Mouse (Mus musculus) liver, embryonic 14.5 days (tissue): Measurements from ENCODE around the gene Strn4. TPM values are rescaled to one million over a fixed set of nuclear protein-coding genes. Genes with fewer than 3 reads are reported as not detected.

Experiments used
- ATAC-seq: fragments of 200-750 bp; cut with Nextera tagmentation; 2 replicates; pipeline ENCODE4 v1.8.0; 2017; ENCODE audit warnings: moderate number of reproducible peaks, mild to moderate bottlenecking, moderate library complexity; ENCODE audit not compliant: insufficient read depth
- DNase-seq, 3 experiments: peaks; one replicate each; pipeline ENCODE4 v3.0.0-alpha.2; 2012 to 2013; ENCODE audit warnings: low read depth in 3 of 3, low spot score in 3 of 3
- H3K27ac ChIP-seq: fragments of 300-500 bp; sonication (generic); 2 replicates; pipeline ENCODE4 v1.5.1; 2014; ENCODE audit warnings: moderate library complexity, mild to moderate bottlenecking, control low read depth, inconsistent platforms
- H3K27me3 ChIP-seq: fragments of 300-500 bp; sonication (generic); 2 replicates; pipeline ENCODE4 v1.6.1; 2014; ENCODE audit warnings: mild to moderate bottlenecking, low read length, moderate library complexity; ENCODE audit not compliant: control insufficient read depth, insufficient read depth
- H3K36me3 ChIP-seq: fragments of 300-500 bp; sonication (generic); replicated peaks from 2 replicates; pipeline ENCODE4 v1.6.1; 2014; ENCODE audit warnings: low read depth; ENCODE audit not compliant: control insufficient read depth, insufficient read depth
- H3K4me1 ChIP-seq, 2 experiments: fragments of 200-500 bp in 1 of 2; fragments of 300-500 bp in 1 of 2; sonication (generic) in 1 of 2; replicated peaks; 2 replicates each; pipeline ENCODE4 v1.6.1; 2012 to 2014; ENCODE audit warnings: antibody characterized with exemption in 1 of 2, inconsistent platforms in 1 of 2, low read length in 1 of 2; ENCODE audit not compliant: control insufficient read depth in 2 of 2, insufficient read depth in 2 of 2
- H3K4me2 ChIP-seq: fragments of 300-500 bp; sonication (generic); 2 replicates; pipeline ENCODE4 v1.6.1; 2014; ENCODE audit warnings: low read depth, mild to moderate bottlenecking, control low read depth, moderate library complexity
- H3K4me3 ChIP-seq, 2 experiments: fragments of 200-500 bp in 1 of 2; fragments of 300-500 bp in 1 of 2; sonication (generic) in 1 of 2; 2 replicates each; pipeline ENCODE4 v1.5.1; 2012 to 2014; ENCODE audit warnings: low read depth in 2 of 2, low read length in 2 of 2, mild to moderate bottlenecking in 2 of 2, control low read depth in 1 of 2, inconsistent platforms in 1 of 2, moderate library complexity in 1 of 2; ENCODE audit not compliant: insufficient read depth in 1 of 2
- H3K9ac ChIP-seq: fragments of 300-500 bp; sonication (generic); replicated peaks from 2 replicates; pipeline ENCODE4 v1.6.1; 2014; ENCODE audit warnings: mild to moderate bottlenecking, control low read depth, moderate library complexity
- H3K9me3 ChIP-seq: fragments of 300-500 bp; sonication (generic); 2 replicates; pipeline ENCODE4 v1.6.1; 2016; ENCODE audit warnings: low read length, mixed read lengths; ENCODE audit not compliant: control insufficient read depth
- CTCF ChIP-seq: IDR thresholded peaks from 2 replicates; pipeline ENCODE4 v1.5.1; 2016; ENCODE audit warnings: antibody characterized with exemption, low read depth, control low read depth
- EP300 ChIP-seq: IDR thresholded peaks from 2 replicates; pipeline ENCODE4 v1.6.1; 2016; ENCODE audit warnings: antibody characterized with exemption, low read depth
- WGBS: fragments of 180-500 bp; shearing (Covaris S2); extraction: QIAGEN DNeasy Blood & Tissue Kit; methylation state at CpG from one replicate; pipeline ENCODE4 v1.1.7; 2014; ENCODE audit not compliant: insufficient replicate concordance; 5-methylcytosine and 5-hydroxymethylcytosine counted together
- polyA plus RNA-seq, 2 experiments: library from polyadenylated mRNA; depleted of rRNA in 1 of 2; stranded (reverse) in 1 of 2; unstranded in 1 of 2; fragments of >200 nt; fragmentation: Nextera tagmentation in 1 of 2; extraction: Ambion mirVana in 1 of 2; gene quantifications; 2 replicates each; pipeline versions ENCODE4 v1.2.1 to v1.2.3; 2012 to 2014

The Strn4 gene
- polyA plus RNA-seq, 2 experiments: 27.2 to 43.0 TPM

DNA sequence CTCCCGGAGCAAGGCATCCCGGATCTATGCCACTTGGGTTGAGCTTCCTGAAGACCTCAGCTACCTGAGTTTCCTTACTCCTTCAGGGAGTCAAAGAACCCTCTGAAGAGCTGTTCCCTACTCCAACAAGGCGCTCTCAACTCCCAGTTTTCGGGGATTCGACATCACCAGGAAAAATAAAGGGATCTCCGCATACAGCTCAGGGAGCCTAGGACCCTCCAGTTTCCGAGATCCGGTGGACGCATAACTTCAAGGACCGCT is 34.2 kb upstream of the Strn4 start:
- under 1% methylated on average over 10 of the region's 10 CpGs for WGBS
- Histone ChIP-seq H3K27me3 (no peaks in the 10 kb centered on the region), H3K4me1 (peaks cover 22% of the 10 kb centered on the region in 2 experiments), H3K36me3 (peaks cover 29% of the 10 kb centered on the region), H3K4me2 (peak overlapping the region; percentile 86), H3K9me3 (no peaks in the 10 kb centered on the region), H3K9ac (peak overlapping the region; percentile 98), H3K4me3 (peak overlapping the region; percentile 87 to 98), H3K27ac (peak overlapping the region; percentile 94)
- ATAC-seq (no peak), DNase-seq (no peak)
- TF ChIP-seq CTCF: no peak
- no peak for TF ChIP-seq EP300

DNA sequence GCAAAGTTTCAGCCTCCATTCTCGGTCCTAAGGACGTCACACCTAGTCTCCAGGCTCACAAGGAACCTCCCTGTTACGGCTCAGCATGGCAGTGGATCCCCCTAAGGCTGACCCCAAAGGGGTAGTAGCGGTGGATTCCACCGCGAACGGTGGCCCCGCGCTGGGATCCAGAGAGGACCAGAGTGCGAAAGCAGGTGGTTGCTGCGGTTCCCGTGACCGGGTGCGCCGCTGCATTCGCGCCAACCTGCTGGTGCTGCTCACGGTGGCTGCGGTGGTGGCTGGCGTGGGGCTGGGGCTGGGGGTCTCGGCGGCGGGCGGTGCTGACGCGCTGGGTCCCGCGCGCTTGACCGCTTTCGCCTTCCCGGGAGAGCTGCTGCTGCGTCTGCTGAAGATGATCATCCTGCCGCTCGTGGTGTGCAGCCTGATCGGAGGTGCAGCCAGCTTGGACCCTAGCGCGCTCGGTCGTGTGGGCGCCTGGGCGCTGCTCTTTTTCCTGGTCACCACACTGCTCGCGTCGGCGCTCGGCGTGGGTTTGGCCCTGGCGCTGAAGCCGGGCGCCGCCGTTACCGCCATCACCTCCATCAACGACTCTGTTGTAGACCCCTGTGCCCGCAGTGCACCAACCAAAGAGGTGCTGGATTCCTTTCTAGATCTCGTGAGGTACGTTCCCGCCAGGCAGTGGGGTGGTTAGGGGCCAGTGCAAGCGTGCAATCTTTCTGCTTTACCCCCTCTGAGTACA is 33.7 kb upstream of the Strn4 start:
- no peaks in the 10 kb centered on the region for H3K9me3 ChIP-seq
- peak overlapping the region; percentile 94 for H3K27ac ChIP-seq
- no peaks in the 10 kb centered on the region for H3K27me3 ChIP-seq
- under 1% methylated on average over 53 of the region's 60 CpGs for WGBS
- H3K4me1 ChIP-seq: peaks cover 22 to 24% of the 10 kb centered on the region in 2 experiments
- no peak for DNase-seq
- TF ChIP-seq EP300 (no peak), CTCF (0 out of 2 replicates have a peak, but pooled peaks have one; percentile 10)
- peaks cover 34% of the 10 kb centered on the region for H3K36me3 ChIP-seq
- no peak for ATAC-seq
- peak overlapping the region; percentile 98 for H3K9ac ChIP-seq
- peak overlapping the region; percentile 87 to 98 for H3K4me3 ChIP-seq
- peak overlapping the region; percentile 86 for H3K4me2 ChIP-seq

DNA sequence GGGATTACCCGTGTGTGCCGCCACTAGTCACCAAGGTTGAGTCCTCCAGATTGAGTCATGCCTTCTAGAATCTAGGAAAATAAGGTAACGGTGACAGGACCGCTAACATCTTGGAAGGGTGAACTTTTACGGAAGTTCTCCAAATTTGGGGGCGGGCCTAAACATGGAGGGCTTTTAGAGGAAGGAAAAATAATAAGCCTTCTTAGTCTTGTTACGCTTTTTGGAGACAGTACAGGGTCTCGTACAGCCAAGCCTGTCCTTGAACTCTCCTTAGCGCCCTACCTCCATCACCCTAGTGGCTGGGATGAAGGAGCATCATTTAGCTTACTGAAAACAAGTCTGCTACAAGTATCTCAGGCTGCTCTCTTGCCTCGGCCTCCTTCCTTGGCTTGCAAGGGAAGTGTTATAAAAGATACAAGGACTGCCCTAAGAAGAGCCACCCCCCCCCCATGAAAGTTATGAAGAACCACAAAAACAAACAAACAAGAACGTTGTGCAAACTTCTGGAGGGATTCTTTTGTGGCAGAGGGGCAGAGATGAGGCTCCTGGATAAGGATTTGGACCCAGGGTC is 33.0 kb upstream of the Strn4 start:
- 1% methylated on average over 11 of the region's 11 CpGs for WGBS
- H3K4me2 ChIP-seq: peak overlapping the region; percentile 86
- no peak for DNase-seq
- H3K36me3 ChIP-seq: peaks cover 40% of the 10 kb centered on the region
- no peaks in the 10 kb centered on the region for H3K9me3 ChIP-seq
- H3K27me3 ChIP-seq: no peaks in the 10 kb centered on the region
- peaks cover 22 to 24% of the 10 kb centered on the region in 2 experiments for H3K4me1 ChIP-seq
- ATAC-seq: no peak
- H3K4me3 ChIP-seq: peak overlapping the region; percentile 87 to 98
- peak overlapping the region; percentile 98 for H3K9ac ChIP-seq
- TF ChIP-seq CTCF (0 out of 2 replicates have a peak, but pooled peaks have one; percentile 4), EP300 (no peak)
- H3K27ac ChIP-seq: peak overlapping the region; percentile 94

DNA sequence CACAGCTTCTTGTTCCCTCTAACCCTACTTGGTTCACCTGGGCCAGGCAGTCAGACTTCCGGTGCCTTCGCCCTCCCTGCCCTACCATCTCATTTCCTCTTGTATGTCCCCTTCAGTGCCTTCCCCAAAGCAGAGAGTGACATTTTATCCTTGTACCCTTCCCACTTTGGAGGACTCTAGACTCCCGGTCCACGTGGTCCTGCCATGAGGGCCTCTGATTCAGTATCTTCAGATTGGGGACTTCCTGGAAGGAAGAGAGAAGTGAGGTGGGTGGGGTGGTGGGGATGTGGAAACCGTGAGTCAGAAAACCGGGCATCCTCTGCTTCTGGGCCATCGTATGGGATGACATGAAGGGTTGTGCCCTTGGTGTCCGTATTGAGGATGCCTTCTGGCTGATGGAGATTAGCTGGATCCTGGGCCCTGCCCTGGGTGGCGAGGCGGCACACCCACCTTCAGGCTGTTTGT is 32.4 kb upstream of the Strn4 start:
- peak; percentile 86 to 88 (median 87) for DNase-seq
- H3K4me1 ChIP-seq: peaks cover 22 to 24% of the 10 kb centered on the region in 2 experiments
- 3% methylated on average over 10 of the region's 10 CpGs for WGBS
- no peaks in the 10 kb centered on the region for H3K27me3 ChIP-seq
- H3K4me3 ChIP-seq: peak overlapping the region; percentile 87 to 98
- peak overlapping the region; percentile 98 for H3K9ac ChIP-seq
- no peaks in the 10 kb centered on the region for H3K9me3 ChIP-seq
- peak overlapping the region; percentile 86 for H3K4me2 ChIP-seq
- H3K27ac ChIP-seq: peak overlapping the region; percentile 94
- ATAC-seq: peak; percentile 90
- peaks cover 46% of the 10 kb centered on the region for H3K36me3 ChIP-seq
- TF ChIP-seq CTCF (0 out of 2 replicates have a peak, but pooled peaks have one; percentile 2), EP300 (peak; percentile 75; the same call in 1 of the 2 replicates)

DNA sequence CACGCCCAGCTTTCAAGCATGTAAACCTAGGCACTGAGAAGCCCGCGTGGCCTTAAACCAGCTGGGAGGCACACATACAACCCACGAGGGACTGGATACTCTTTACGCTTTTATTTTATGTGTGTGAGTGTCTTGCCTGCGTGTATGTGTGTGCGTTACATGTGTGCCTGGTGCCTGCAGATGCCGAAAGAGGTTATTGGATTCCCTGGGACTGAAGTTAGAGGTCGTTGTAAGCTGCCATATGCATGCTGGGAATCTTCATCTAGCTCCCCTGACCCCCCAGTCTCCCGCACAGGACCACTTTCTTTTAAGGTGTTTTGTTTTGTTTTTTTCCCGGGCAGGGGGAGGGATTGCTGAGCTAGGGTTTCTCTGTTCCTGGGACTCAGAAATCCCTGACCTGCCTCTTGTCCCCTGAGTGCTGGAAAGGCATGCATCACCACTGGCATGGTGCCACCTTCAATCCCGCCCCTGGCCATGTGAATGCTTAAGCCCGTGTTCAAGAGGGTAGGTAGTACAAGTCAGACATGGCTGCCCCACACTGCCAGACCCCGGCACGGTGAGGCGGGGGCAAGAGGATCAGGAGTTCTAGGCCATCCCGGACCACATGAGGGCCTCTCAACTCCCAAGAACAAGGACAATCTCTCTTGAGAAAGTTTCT is 31.8 kb upstream of the Strn4 start:
- no peak for ATAC-seq

More for the DNA sequence above, 31.8 kb upstream of the Strn4 start:
- H3K4me2 ChIP-seq: peak overlapping the region; percentile 86
- 33% methylated on average over 17 of the region's 17 CpGs for whole genome bisulfite sequencing
- H3K4me1 ChIP-seq: peaks cover 22 to 24% of the 10 kb centered on the region in 2 experiments
- no peak for DNase-seq
- 0 out of 2 replicates have a peak, but pooled peaks have one; percentile 0 for TF ChIP-seq CTCF
- no peak for TF ChIP-seq EP300
- peak overlapping the region; percentile 87 to 98 for H3K4me3 ChIP-seq
- H3K36me3 ChIP-seq: peaks cover 48% of the 10 kb centered on the region
- H3K9me3 ChIP-seq: no peaks in the 10 kb centered on the region
- peak overlapping the region; percentile 98 for H3K9ac ChIP-seq
- peak overlapping the region; percentile 94 for H3K27ac ChIP-seq
- H3K27me3 ChIP-seq: no peaks in the 10 kb centered on the region
